Mouse (Mus musculus) heart, postnatal 0 days (tissue): ENCODE results near the gene Gm4969. TPM values are rescaled to one million over a fixed set of nuclear protein-coding genes. Genes with fewer than 3 reads are reported as not detected.
"Not testable (repeated sequence)": the region's sequence is repeated elsewhere in the genome, so short reads cannot be mapped to it uniquely, and the experiment has no call there.

Source experiments
- ATAC-seq: fragments of 200-750 bp; cut with Nextera tagmentation; 2 replicates; pipeline ENCODE4 v1.8.0; 2017; ENCODE audit warnings: low read depth, moderate number of reproducible peaks, moderate library complexity; ENCODE audit not compliant: insufficient read depth
- DNase-seq: peaks from one replicate; pipeline ENCODE4 v3.0.0-alpha.2; 2016; ENCODE audit warnings: low spot score
- H3K27ac ChIP-seq: fragments of 300-500 bp; sonication (generic); 2 replicates; pipeline ENCODE4 v1.5.1; 2014; ENCODE audit warnings: low read depth, mild to moderate bottlenecking
- H3K27me3 ChIP-seq: fragments of 300-500 bp; sonication (generic); 2 replicates; pipeline ENCODE4 v1.6.1; 2014; ENCODE audit warnings: low read length, mixed read lengths; ENCODE audit not compliant: control insufficient read depth, insufficient read depth
- H3K36me3 ChIP-seq: fragments of 300-500 bp; sonication (generic); replicated peaks from 2 replicates; pipeline ENCODE4 v1.6.1; 2014; ENCODE audit warnings: low read length, mixed read lengths; ENCODE audit not compliant: control insufficient read depth, insufficient read depth
- H3K4me1 ChIP-seq: fragments of 300-500 bp; sonication (generic); 2 replicates; pipeline ENCODE4 v1.6.1; 2014; ENCODE audit warnings: antibody characterized with exemption; ENCODE audit not compliant: control insufficient read depth, insufficient read depth
- H3K4me2 ChIP-seq: fragments of 300-500 bp; sonication (generic); 2 replicates; pipeline ENCODE4 v1.6.1; 2014; ENCODE audit warnings: low read depth, mild to moderate bottlenecking, low read length, moderate library complexity
- H3K4me3 ChIP-seq: fragments of 300-500 bp; sonication (generic); 2 replicates; pipeline ENCODE4 v1.5.1; 2014; ENCODE audit warnings: low read depth, low read length
- H3K9ac ChIP-seq: fragments of 300-500 bp; sonication (generic); replicated peaks from 2 replicates; pipeline ENCODE4 v1.6.1; 2014; ENCODE audit warnings: low read depth, low read length, mixed read lengths
- H3K9me3 ChIP-seq: fragments of 300-500 bp; sonication (generic); replicated peaks from 2 replicates; pipeline ENCODE4 v1.6.1; 2016; ENCODE audit warnings: low read length; ENCODE audit not compliant: control insufficient read depth
- CTCF ChIP-seq: IDR thresholded peaks from 2 replicates; pipeline ENCODE4 v1.5.1; 2016; ENCODE audit warnings: antibody characterized with exemption, control low read depth, low read depth
- EP300 ChIP-seq: IDR thresholded peaks from 2 replicates; pipeline ENCODE4 v1.6.1; 2016; ENCODE audit warnings: antibody characterized with exemption, low read depth
- WGBS: fragments of 180-500 bp; shearing (Covaris S2); extraction: QIAGEN DNeasy Blood & Tissue Kit; methylation state at CpG from one replicate; pipeline ENCODE4 v1.1.7; 2014; 5-methylcytosine and 5-hydroxymethylcytosine counted together
- polyA plus RNA-seq: library from polyadenylated mRNA; unstranded; fragments of >200 nt; fragmentation: Nextera tagmentation; extraction: Ambion mirVana; gene quantifications from 2 replicates; pipeline ENCODE4 v1.2.1, GENCODE M21; 2015
- total RNA-seq: library from RNA; depleted of rRNA; stranded (reverse); fragments of >200 nt; gene quantifications from 2 replicates; pipeline ENCODE4 v1.2.3, GENCODE M21; 2014; ENCODE audit warnings: low replicate concordance

Gene Gm4969
- total and polyA plus RNA-seq, 2 experiments from 2014 or later = 0.38 to 0.69 TPM

GRCm38 (mm10) chr7:19155825-19156475, 37.8 kb upstream of the Gm4969 start:
- no peak for ATAC-seq
- TF ChIP-seq EP300 = no peak
- peak; percentile 20; the same call in 1 of the 2 replicates for TF ChIP-seq CTCF
- DNase-seq = no peak
- H3K36me3 ChIP-seq = peaks cover 24% of the 10 kb centered on the region
- H3K9me3 ChIP-seq = no peaks in the 10 kb centered on the region
- H3K27ac ChIP-seq = no peak overlapping the region
- 62% methylated on average over 13 of the region's 13 CpGs for WGBS
- H3K27me3 ChIP-seq = 0 out of 2 replicates have a peak, but pooled peaks cover 9% of the 10 kb centered on the region
- H3K4me3 ChIP-seq = no peak overlapping the region
- H3K4me1 ChIP-seq = peaks cover 9% of the 10 kb centered on the region
- H3K4me2 ChIP-seq = no peak overlapping the region
- no peak overlapping the region for H3K9ac ChIP-seq

- Histone ChIP-seq H3K9ac (no peak overlapping the region), H3K4me3 (no peak overlapping the region), H3K9me3 (no peaks in the 10 kb centered on the region), H3K4me2 (no peak overlapping the region), H3K27ac (no peak overlapping the region), H3K36me3 (peaks cover 24% of the 10 kb centered on the region), H3K4me1 (peaks cover 11% of the 10 kb centered on the region), H3K27me3 (0 out of 2 replicates have a peak, but pooled peaks cover 7% of the 10 kb centered on the region)
- DNase-seq = no peak
- TF ChIP-seq CTCF (no peak), EP300 (no peak)
- ATAC-seq = no peak
- WGBS = 53% methylated on average over 8 of the region's 8 CpGs
Measured at GRCm38 (mm10) chr7:19154796-19155195, 36.6 kb upstream of the Gm4969 start.

- H3K27me3 ChIP-seq, H3K9ac ChIP-seq, DNase-seq, ATAC-seq, H3K27ac ChIP-seq, H3K4me3 ChIP-seq, H3K9me3 ChIP-seq, H3K4me2 ChIP-seq: not testable (repeated sequence)
- WGBS = 80% methylated on average over 10 of the region's 10 CpGs
- peaks cover 16% of the 10 kb centered on the region for H3K4me1 ChIP-seq
- peaks cover 30% of the 10 kb centered on the region for H3K36me3 ChIP-seq
Measured at GRCm38 (mm10) chr7:19151121-19151520, 33.0 kb upstream of the Gm4969 start.

GRCm38 (mm10) chr7:19149626-19150025, 31.5 kb upstream of the Gm4969 start, which contains the start of gene Snrpd2:
Snrpd2 (plus strand) TSS chr7:19149722.
- Histone ChIP-seq H3K4me1 (peaks cover 16% of the 10 kb centered on the region), H3K9me3 (no peaks in the 10 kb centered on the region), H3K4me3 (peak within 1 kb of the TSS; percentile 66), H3K36me3 (peaks cover 31% of the 10 kb centered on the region), H3K27me3 (no peaks in the 10 kb centered on the region), H3K9ac (peak within 1 kb of the TSS; percentile 60), H3K27ac (peak within 1 kb of the TSS; percentile 77), H3K4me2 (peak within 1 kb of the TSS; percentile 86)
- under 1% methylated on average over 24 of the region's 24 CpGs for WGBS
- peak; percentile 95 for DNase-seq
- TF ChIP-seq CTCF (no peak), EP300 (no peak)
- peak; percentile 91 for ATAC-seq

- Histone ChIP-seq H3K4me2 (peak within 1 kb of the TSS; percentile 86), H3K36me3 (peaks cover 31% of the 10 kb centered on the region), H3K9me3 (no peaks in the 10 kb centered on the region), H3K4me3 (peak within 1 kb of the TSS; percentile 66), H3K4me1 (peaks cover 16% of the 10 kb centered on the region), H3K27me3 (no peaks in the 10 kb centered on the region), H3K27ac (peak within 1 kb of the TSS; percentile 77), H3K9ac (peak within 1 kb of the TSS; percentile 60)
- ATAC-seq = peak; percentile 97
- TF ChIP-seq CTCF (no peak), EP300 (no peak)
- peak; percentile 98 for DNase-seq
- WGBS = 0% methylated on average over 43 of the region's 43 CpGs
Measured at GRCm38 (mm10) chr7:19148875-19149541, 30.8 kb upstream of the Gm4969 start, which contains the start of gene Qpctl. Qpctl (minus strand) TSS chr7:19149291.
